Mouse (Mus musculus) kidney, adult 10 weeks (tissue): Measurements from ENCODE around the gene 1700025F22Rik. TPM values are rescaled to one million over a fixed set of nuclear protein-coding genes. Genes with fewer than 3 reads are reported as not detected.

Experiments
- polyA plus RNA-seq: library from polyadenylated mRNA; stranded (reverse); fragments of 350-450 nt; fragmentation: Illumina TruSeq; extraction: RNeasy Lipid Tissue Mini Kit (QIAGEN cat#74804); gene quantifications from one replicate; pipeline ENCODE4 v1.2.3, GENCODE M21; 2014; ENCODE audit warnings: low read depth, low replicate concordance

1700025F22Rik gene
- polyA plus RNA-seq, result not detected

DNA sequence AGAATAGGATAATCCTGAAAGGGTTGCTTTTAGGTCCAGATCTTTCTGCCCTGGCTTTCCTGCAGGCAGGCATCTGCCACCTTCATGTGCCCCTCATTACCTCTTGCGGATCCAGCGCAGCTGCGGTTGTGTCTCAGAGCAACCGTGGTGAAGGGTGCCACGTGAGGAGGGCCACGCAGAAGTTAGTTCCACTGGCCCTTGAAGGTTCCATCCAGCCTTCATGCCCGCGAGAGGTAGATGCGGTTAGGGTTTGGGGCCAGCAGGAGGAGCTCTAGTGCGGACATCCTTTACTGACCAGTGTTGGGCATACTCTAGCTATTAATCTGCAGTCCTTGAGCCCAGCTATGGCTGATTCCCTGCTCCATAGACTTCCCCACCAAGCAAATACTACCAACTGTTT is at the start of gene 1700025F22Rik:
1700025F22Rik (minus strand) TSS at position 149 of the 400 bp plus-strand sequence.

DNA sequence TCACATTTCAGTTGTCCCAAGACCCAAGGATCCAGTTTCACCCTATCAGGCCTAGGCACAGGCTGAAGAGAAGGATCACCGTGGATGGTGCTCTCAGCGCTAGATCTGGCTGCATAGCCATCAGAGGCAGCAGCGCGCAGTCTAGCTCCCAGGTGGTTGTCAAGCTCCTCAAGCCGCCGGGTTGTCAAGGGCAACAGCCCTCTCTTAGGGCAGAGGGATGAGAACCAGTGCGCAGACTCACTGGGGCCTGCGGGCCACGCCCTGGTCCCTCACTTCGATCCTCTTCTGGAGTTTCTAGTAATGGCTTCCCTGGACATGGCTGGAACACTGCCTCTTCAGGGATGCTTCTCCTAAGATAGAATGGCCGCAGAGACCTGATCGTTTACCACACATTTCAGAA is 31.4 kb upstream of the 1700025F22Rik start, which contains the start of gene Ms4a13:
Ms4a13 (minus strand) TSS at position 192 of the 400 bp plus-strand sequence.

DNA sequence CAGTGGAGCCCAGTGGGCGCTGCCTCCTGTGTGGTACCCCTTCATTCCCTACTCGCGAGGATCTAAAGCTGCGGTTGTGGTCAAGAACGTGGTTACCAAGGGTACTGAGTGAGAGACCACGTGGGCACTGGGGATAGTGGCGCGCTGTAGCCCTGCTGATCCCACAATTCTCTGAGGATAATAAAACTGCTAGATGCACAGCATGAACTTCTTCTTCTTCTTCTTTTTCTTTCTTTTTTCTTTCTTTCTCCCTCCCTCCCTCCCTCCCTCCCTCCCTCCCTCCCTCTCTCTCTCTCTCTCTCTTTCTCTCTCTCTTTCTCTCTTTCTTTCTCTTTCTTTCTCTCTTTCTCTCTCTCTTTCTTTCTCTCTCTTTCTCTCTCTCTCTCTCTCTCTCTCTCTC is 34.3 kb downstream of the 1700025F22Rik start, which contains the start of gene 1700017D01Rik:
1700017D01Rik (minus strand) TSS at position 101 of the 400 bp plus-strand sequence.

Other genes with a start within 250 kb of the 1700025F22Rik start
- gene Zp1, start 244.7 kb downstream of the 1700025F22Rik start, polyA plus RNA-seq, result not detected
- not detected for gene Ptgdr2, start 228.2 kb downstream of the 1700025F22Rik start, polyA plus RNA-seq
- gene Ccdc86, start 216.1 kb downstream of the 1700025F22Rik start, polyA plus RNA-seq, result 1.1 TPM
- not detected for gene Ms4a10, start 190.7 kb downstream of the 1700025F22Rik start, polyA plus RNA-seq
- gene Ms4a15, start 172.1 kb downstream of the 1700025F22Rik start, polyA plus RNA-seq, result not detected
- gene Ms4a18, start 147.3 kb downstream of the 1700025F22Rik start, polyA plus RNA-seq, result not detected
- not detected for gene Ms4a8a, start 84.2 kb downstream of the 1700025F22Rik start, polyA plus RNA-seq
- gene 1700017D01Rik, start 34.4 kb downstream of the 1700025F22Rik start, polyA plus RNA-seq, result not detected
- not detected for gene Ms4a13, start 31.4 kb upstream of the 1700025F22Rik start, polyA plus RNA-seq
- not detected for gene Ms4a12, start 67.1 kb upstream of the 1700025F22Rik start, polyA plus RNA-seq
- 0.53 TPM for gene Ms4a1, start 100.9 kb upstream of the 1700025F22Rik start, polyA plus RNA-seq
- gene Ms4a5, start 118.6 kb upstream of the 1700025F22Rik start, polyA plus RNA-seq, result not detected
- gene Ms4a14, start 149.1 kb upstream of the 1700025F22Rik start, polyA plus RNA-seq, result 0.53 TPM
- gene Ms4a7, start 170.8 kb upstream of the 1700025F22Rik start, polyA plus RNA-seq, result 3.0 TPM
- gene Ms4a4a, start 210.2 kb upstream of the 1700025F22Rik start, polyA plus RNA-seq, result 0.61 TPM
- gene Ms4a4c, start 239.4 kb upstream of the 1700025F22Rik start, polyA plus RNA-seq, result 1.3 TPM